In genomic region chr5:107201509-107202182, GRCm38 (mm10) we compare ENCODE assay signal across 11 mouse cellular contexts.
DNase-seq lines count a peak whose midpoint lies in the region; ATAC-seq and TF ChIP-seq lines count a peak whose summit lies in the region.
"Had no signal": no experiment of that assay in that cellular context is flagged by ENCODE, and none has a peak within 500 bp of the region (broad histone marks: within the 10 kb centered on the region; RNA-seq: fewer than 3 reads in every experiment).

No protein-coding gene starts in this region.

- peak overlapping the region; percentile 71 for H3K27ac ChIP-seq in gastrocnemius, adult 2 months
- peak overlapping the region; percentile 32; the same call in 1 of the 2 replicates for H3K27ac ChIP-seq in spleen, adult 2 months (ENCODE audit: insufficient read depth, low read length)
- H3K27ac ChIP-seq in intestine, embryonic 14.5 days (ENCODE audit: low read depth), result peak overlapping the region; percentile 54; the same call in 1 of the 2 replicates
- H3K27ac ChIP-seq in hindbrain, embryonic 14.5 days, result no peak overlapping the region
- H3K27ac ChIP-seq: neural tube, embryonic 12.5 days had no signal

- no peak overlapping the region for H3K4me2 ChIP-seq in intestine, embryonic 14.5 days (ENCODE audit: low read length)
- H3K4me2 ChIP-seq in hindbrain, embryonic 14.5 days (replicated peaks), result no peak overlapping the region
- H3K4me2 ChIP-seq: midbrain, embryonic 11.5 days; neural tube, embryonic 12.5 days had no signal

- WGBS in spleen, adult 2 months, result 66% methylated on average over 9 of the region's 9 CpGs
- 48% methylated on average over 9 of the region's 9 CpGs for WGBS in intestine, embryonic 14.5 days
- 65% methylated on average over 9 of the region's 9 CpGs for WGBS in hindbrain, embryonic 14.5 days

- H3K36me3 ChIP-seq in spleen, adult 2 months (ENCODE audit: control insufficient read depth, insufficient read depth, low read length), result no peaks in the 10 kb centered on the region
- H3K36me3 ChIP-seq in intestine, embryonic 14.5 days (ENCODE audit: control insufficient read depth, insufficient read depth, low read length), result no peaks in the 10 kb centered on the region
- H3K36me3 ChIP-seq in hindbrain, embryonic 14.5 days (replicated peaks; ENCODE audit: control insufficient read depth, insufficient read depth), result no peaks in the 10 kb centered on the region
- H3K36me3 ChIP-seq: neural tube, embryonic 12.5 days had no signal

- intact Hi-C loops in gastrocnemius, adult 2 months (cut with DNase I), result no loop called here

- TF ChIP-seq POLR2A in spleen, adult 2 months (IDR thresholded peaks at IDR 0.05; ENCODE audit: low read depth, low read length), result no peak

- H3K4me3 ChIP-seq in gastrocnemius, adult 2 months, result no peak overlapping the region
- H3K4me3 ChIP-seq in spleen, adult 2 months (ENCODE audit: extremely low read depth, insufficient read depth, insufficient read length), result no peak overlapping the region
- H3K4me3 ChIP-seq in intestine, embryonic 14.5 days (ENCODE audit: low read depth, low read length), result no peak overlapping the region
- H3K4me3 ChIP-seq in hindbrain, embryonic 14.5 days (replicated peaks; ENCODE audit: low read length), result no peak overlapping the region
- H3K4me3 ChIP-seq: neural tube, embryonic 12.5 days had no signal

- ATAC-seq in intestine, embryonic 14.5 days (replicated peaks; ENCODE audit: low FRiP score, low TSS enrichment, low read depth), result no peak
- ATAC-seq in hindbrain, embryonic 14.5 days (ENCODE audit: low FRiP score), result no peak
- ATAC-seq: forebrain, postnatal 0 days had no signal

- no peaks in the 10 kb centered on the region for H3K27me3 ChIP-seq in spleen, adult 2 months (ENCODE audit: control insufficient read depth, insufficient read depth, low read length)
- H3K27me3 ChIP-seq in intestine, embryonic 14.5 days (replicated peaks; ENCODE audit: control insufficient read depth, insufficient read depth, low read length), result no peaks in the 10 kb centered on the region
- H3K27me3 ChIP-seq in hindbrain, embryonic 14.5 days (ENCODE audit: control insufficient read depth, insufficient read depth, low read length), result no peaks in the 10 kb centered on the region
- H3K27me3 ChIP-seq: neural tube, embryonic 12.5 days had no signal

- no peaks in the 10 kb centered on the region; the same call in 1 of the 2 replicates for H3K4me1 ChIP-seq in spleen, adult 2 months (ENCODE audit: control insufficient read depth, insufficient read depth, insufficient read length)
- peaks cover 38% of the 10 kb centered on the region for H3K4me1 ChIP-seq in intestine, embryonic 14.5 days (replicated peaks; ENCODE audit: control insufficient read depth, insufficient read depth, low read length)
- H3K4me1 ChIP-seq in hindbrain, embryonic 14.5 days (replicated peaks; ENCODE audit: control insufficient read depth, insufficient read depth, low read length), result no peaks in the 10 kb centered on the region

- no peak for TF ChIP-seq CTCF in gastrocnemius, adult 2 months (IDR thresholded peaks at IDR 0.05)
- TF ChIP-seq CTCF in spleen, adult 2 months (IDR thresholded peaks at IDR 0.05; ENCODE audit: extremely low read depth, insufficient read depth, insufficient read length, insufficient replicate concordance), result no peak

- H3K9me3 ChIP-seq in intestine, embryonic 14.5 days (ENCODE audit: control insufficient read depth, low read length), result no peaks in the 10 kb centered on the region
- H3K9me3 ChIP-seq in hindbrain, embryonic 14.5 days (ENCODE audit: control insufficient read depth, low read length), result no peaks in the 10 kb centered on the region
- H3K9me3 ChIP-seq: neural tube, embryonic 12.5 days had no signal

- no peak for DNase-seq in gastrocnemius, adult 2 months
- DNase-seq in gastrocnemius, adult 18-20 months (ENCODE audit: low spot score), result no peak
- DNase-seq in spleen, adult 2 months (ENCODE audit: low read depth in 1 of 2, low spot score in 2 of 2), result no peak
- DNase-seq in spleen, postnatal 10 days (ENCODE audit: low spot score in 2 of 2), result no peak
- DNase-seq in intestine, embryonic 14.5 days (ENCODE audit: low spot score), result no peak
- peak; percentile 88 for DNase-seq in naive thymus-derived CD4-positive, alpha-beta T cell, adult 2 months (ENCODE audit: low read depth)
- no peak for DNase-seq in hindbrain, embryonic 14.5 days (ENCODE audit: low spot score)
- DNase-seq in right cerebral cortex, postnatal 14 days, result no peak
- DNase-seq: forebrain, postnatal 0 days had no signal

- H3K9ac ChIP-seq in intestine, embryonic 14.5 days (ENCODE audit: low read length), result no peak overlapping the region
- no peak overlapping the region for H3K9ac ChIP-seq in hindbrain, embryonic 14.5 days
- H3K9ac ChIP-seq: forebrain, postnatal 0 days; neural tube, embryonic 12.5 days had no signal
